Mouse (Mus musculus) MEL (cell line): ENCODE results near the gene Inpp5a. TPM values are rescaled to one million over a fixed set of nuclear protein-coding genes. Genes with fewer than 3 reads are reported as not detected.

Source experiments
- DNase-seq: peaks from one replicate; pipeline ENCODE4 v3.0.0; 2011; ENCODE audit warnings: low read depth, low spot score
- H3K27ac ChIP-seq: 2 replicates; pipeline ENCODE4 v1.5.1; 2012; ENCODE audit warnings: low read depth, mild to moderate bottlenecking, control low read depth, low read length, moderate library complexity; ENCODE audit not compliant: control insufficient read depth
- H3K27me3 ChIP-seq, 2 experiments: fragments of 150-350 bp in 1 of 2; sonication (generic) in 1 of 2; 2 replicates each; pipeline ENCODE4 v1.6.1; 2012; ENCODE audit warnings: low read length in 2 of 2, mild to moderate bottlenecking in 2 of 2, improper control_type of control experiment in 1 of 2, moderate library complexity in 1 of 2; ENCODE audit not compliant: insufficient read depth in 2 of 2, control insufficient read depth in 1 of 2
- H3K36me3 ChIP-seq, 2 experiments: 2 replicates each; pipeline ENCODE4 v1.6.1; 2012 to 2014; ENCODE audit warnings: low read length in 2 of 2, improper control_type of control experiment in 1 of 2, inconsistent platforms in 1 of 2, mild to moderate bottlenecking in 1 of 2; ENCODE audit not compliant: insufficient read depth in 2 of 2, control insufficient read depth in 1 of 2
- H3K4me1 ChIP-seq, 2 experiments: fragments of 150-350 bp in 1 of 2; sonication (generic) in 1 of 2; 2 replicates each; pipeline ENCODE4 v1.6.1; 2012; ENCODE audit warnings: low read length in 2 of 2, improper control_type of control experiment in 1 of 2, mild to moderate bottlenecking in 1 of 2; ENCODE audit not compliant: insufficient read depth in 2 of 2, control insufficient read depth in 1 of 2
- H3K4me3 ChIP-seq, 2 experiments: fragments of 150-350 bp in 1 of 2; sonication (generic) in 1 of 2; 2 replicates each; pipeline ENCODE4 v1.5.1; 2012; ENCODE audit warnings: low read depth in 2 of 2, low read length in 2 of 2, mild to moderate bottlenecking in 2 of 2, moderate library complexity in 2 of 2, control low read depth in 1 of 2, improper control_type of control experiment in 1 of 2; ENCODE audit not compliant: control insufficient read depth in 1 of 2, insufficient read depth in 1 of 2
- H3K79me2 ChIP-seq: 2 replicates; pipeline ENCODE4 v1.6.1; 2012; ENCODE audit warnings: mild to moderate bottlenecking, low read length, moderate library complexity; ENCODE audit not compliant: control insufficient read depth, poor library complexity, insufficient read depth
- H3K9ac ChIP-seq: 2 replicates; pipeline ENCODE4 v1.6.1; 2012; ENCODE audit warnings: low read depth, mild to moderate bottlenecking, control low read depth, low read length, moderate library complexity; ENCODE audit not compliant: control insufficient read depth, poor library complexity, severe bottlenecking
- H3K9me3 ChIP-seq: fragments of 150-350 bp; sonication (generic); replicated peaks from 2 replicates; pipeline ENCODE4 v1.6.1; 2012; ENCODE audit warnings: mild to moderate bottlenecking, low read length, improper control_type of control experiment, moderate library complexity; ENCODE audit not compliant: insufficient read depth
- BHLHE40 ChIP-seq: IDR thresholded peaks from 2 replicates; pipeline ENCODE4 v1.6.1; 2012; ENCODE audit warnings: low read depth, mild to moderate bottlenecking, inconsistent platforms, low read length, improper control_type of control experiment, borderline replicate concordance
- CHD1 ChIP-seq: IDR thresholded peaks from 2 replicates; pipeline ENCODE4 v1.6.1; 2012; ENCODE audit warnings: low read depth, mild to moderate bottlenecking, inconsistent platforms, low read length, improper control_type of control experiment
- CHD2 ChIP-seq: IDR thresholded peaks from 2 replicates; pipeline ENCODE4 v1.6.1; 2011; ENCODE audit warnings: low read length, improper control_type of control experiment
- CTCF ChIP-seq, 3 experiments: IDR thresholded peaks in 2 of 3; conservative IDR thresholded peaks in 1 of 3; 2 replicates each; pipeline ENCODE4 v1.5.1; 2011 to 2012; ENCODE audit warnings: low read length in 3 of 3, low read depth in 2 of 3, mild to moderate bottlenecking in 2 of 3, improper control_type of control experiment in 1 of 3, inconsistent platforms in 1 of 3, mixed read lengths in 1 of 3, moderate library complexity in 1 of 3; ENCODE audit not compliant: control insufficient read depth in 1 of 3, insufficient read depth in 1 of 3, poor library complexity in 1 of 3, severe bottlenecking in 1 of 3
- E2F4 ChIP-seq: IDR thresholded peaks from 2 replicates; pipeline ENCODE4 v1.6.1; 2011; ENCODE audit warnings: low read depth, low read length, improper control_type of control experiment, borderline replicate concordance
- ELF1 ChIP-seq: IDR thresholded peaks from 2 replicates; pipeline ENCODE4 v1.6.1; 2014; ENCODE audit warnings: low read depth, mild to moderate bottlenecking, inconsistent platforms, low read length, improper control_type of control experiment, moderate library complexity
- EP300 ChIP-seq, 2 experiments: IDR thresholded peaks; 2 replicates each; pipeline ENCODE4 v1.6.1; 2011; ENCODE audit warnings: improper control_type of control experiment in 2 of 2, low read length in 2 of 2, low read depth in 1 of 2, mild to moderate bottlenecking in 1 of 2
- ETS1 ChIP-seq: IDR thresholded peaks from 2 replicates; pipeline ENCODE4 v1.6.1; 2012; ENCODE audit warnings: low read depth, mild to moderate bottlenecking, inconsistent platforms, low read length, improper control_type of control experiment, moderate library complexity
- GABPA ChIP-seq: IDR thresholded peaks from 2 replicates; pipeline ENCODE4 v1.6.1; 2012; ENCODE audit warnings: low read depth, mild to moderate bottlenecking, inconsistent platforms, low read length, improper control_type of control experiment, moderate library complexity
- GATA1 ChIP-seq: IDR thresholded peaks from 2 replicates; pipeline ENCODE4 v1.6.1; 2011; ENCODE audit warnings: low read depth, low read length, improper control_type of control experiment
- HCFC1 ChIP-seq: IDR thresholded peaks from 2 replicates; pipeline ENCODE4 v1.6.1; 2012; ENCODE audit warnings: low read depth, mild to moderate bottlenecking, inconsistent platforms, low read length, improper control_type of control experiment, moderate library complexity
- JUND ChIP-seq: IDR thresholded peaks from 2 replicates; pipeline ENCODE4 v1.6.1; 2011; ENCODE audit warnings: low read depth, mild to moderate bottlenecking, improper control_type of control experiment, low read length
- KAT2A ChIP-seq: conservative IDR thresholded peaks from 2 replicates; pipeline ENCODE4 v1.6.1; 2012; ENCODE audit warnings: low read depth, low read length, improper control_type of control experiment, inconsistent platforms
- MAFK ChIP-seq: IDR thresholded peaks from 2 replicates; pipeline ENCODE4 v1.6.1; 2011; ENCODE audit warnings: low read depth, mild to moderate bottlenecking, low read length, improper control_type of control experiment, borderline replicate concordance
- MAX ChIP-seq: IDR thresholded peaks from 2 replicates; pipeline ENCODE4 v1.6.1; 2011; ENCODE audit warnings: low read length, improper control_type of control experiment
- MAZ ChIP-seq: IDR thresholded peaks from 2 replicates; pipeline ENCODE4 v1.6.1; 2012; ENCODE audit warnings: low read depth, mild to moderate bottlenecking, inconsistent platforms, low read length, improper control_type of control experiment
- MEF2A ChIP-seq: IDR thresholded peaks from 2 replicates; pipeline ENCODE4 v1.6.1; 2014; ENCODE audit warnings: low read depth, mild to moderate bottlenecking, inconsistent platforms, low read length, improper control_type of control experiment; ENCODE audit not compliant: poor library complexity, insufficient replicate concordance, severe bottlenecking; ENCODE audit errors: extremely low read depth
- MXI1 ChIP-seq: IDR thresholded peaks from 2 replicates; pipeline ENCODE4 v1.6.1; 2011; ENCODE audit warnings: mild to moderate bottlenecking, low read depth, low read length, improper control_type of control experiment
- MYB ChIP-seq: IDR thresholded peaks from 2 replicates; pipeline ENCODE4 v1.6.1; 2011; ENCODE audit warnings: mild to moderate bottlenecking, low read depth, low read length, improper control_type of control experiment
- MYC ChIP-seq: IDR thresholded peaks from 2 replicates; pipeline ENCODE4 v1.6.1; 2011; ENCODE audit warnings: low read depth, mild to moderate bottlenecking, low read length, improper control_type of control experiment, moderate library complexity
- NELFE ChIP-seq: IDR thresholded peaks from 2 replicates; pipeline ENCODE4 v1.6.1; 2011; ENCODE audit warnings: low read depth, low read length, improper control_type of control experiment
- NRF1 ChIP-seq: IDR thresholded peaks from 2 replicates; pipeline ENCODE4 v1.6.1; 2014; ENCODE audit warnings: low read depth, mild to moderate bottlenecking, inconsistent platforms, low read length, improper control_type of control experiment, moderate library complexity; ENCODE audit not compliant: poor library complexity, insufficient read depth, severe bottlenecking
- POLR2A ChIP-seq, 2 experiments: IDR thresholded peaks; 2 replicates each; pipeline ENCODE4 v1.6.1; 2011 to 2012; ENCODE audit warnings: low read length in 2 of 2, mild to moderate bottlenecking in 2 of 2, control low read depth in 1 of 2, improper control_type of control experiment in 1 of 2, low read depth in 1 of 2, moderate library complexity in 1 of 2; ENCODE audit not compliant: control insufficient read depth in 1 of 2, insufficient read depth in 1 of 2, poor library complexity in 1 of 2
- POLR2AphosphoS2 ChIP-seq: IDR thresholded peaks from 2 replicates; pipeline ENCODE4 v1.6.1; 2011; ENCODE audit warnings: low read length, improper control_type of control experiment
- POLR2AphosphoS5 ChIP-seq: IDR thresholded peaks from 2 replicates; pipeline ENCODE4 v1.6.1; 2012; ENCODE audit warnings: low read depth, borderline replicate concordance, mild to moderate bottlenecking, inconsistent platforms, low read length, moderate library complexity, mixed read lengths
- RAD21 ChIP-seq: IDR thresholded peaks from 2 replicates; pipeline ENCODE4 v1.6.1; 2011; ENCODE audit warnings: mild to moderate bottlenecking, low read depth, low read length, improper control_type of control experiment
- RCOR1 ChIP-seq: IDR thresholded peaks from 2 replicates; pipeline ENCODE4 v1.6.1; 2012; ENCODE audit warnings: low read depth, mild to moderate bottlenecking, inconsistent platforms, low read length, improper control_type of control experiment
- SIN3A ChIP-seq: IDR thresholded peaks from 2 replicates; pipeline ENCODE4 v1.6.1; 2012; ENCODE audit warnings: low read length, improper control_type of control experiment, inconsistent platforms
- SMC3 ChIP-seq: IDR thresholded peaks from 2 replicates; pipeline ENCODE4 v1.6.1; 2011; ENCODE audit warnings: low read depth, low read length, improper control_type of control experiment
- TAL1 ChIP-seq: IDR thresholded peaks from 2 replicates; pipeline ENCODE4 v1.6.1; 2012; ENCODE audit warnings: mild to moderate bottlenecking, inconsistent platforms, low read length, moderate library complexity, mixed read lengths
- TBP ChIP-seq: IDR thresholded peaks from 2 replicates; pipeline ENCODE4 v1.8.0; 2011; ENCODE audit warnings: low read depth, low read length, improper control_type of control experiment
- TCF12 ChIP-seq: IDR thresholded peaks from 2 replicates; pipeline ENCODE4 v1.6.1; 2014; ENCODE audit warnings: low read depth, mild to moderate bottlenecking, inconsistent platforms, low read length, improper control_type of control experiment, moderate library complexity
- UBTF ChIP-seq: IDR thresholded peaks from 2 replicates; pipeline ENCODE4 v1.6.1; 2012; ENCODE audit warnings: low read depth, mild to moderate bottlenecking, inconsistent platforms, low read length, improper control_type of control experiment, moderate library complexity, borderline replicate concordance; ENCODE audit not compliant: insufficient read depth
- USF1 ChIP-seq: IDR thresholded peaks from 2 replicates; pipeline ENCODE4 v1.6.1; 2014; ENCODE audit warnings: low read depth, mild to moderate bottlenecking, inconsistent platforms, low read length, improper control_type of control experiment, moderate library complexity
- USF2 ChIP-seq, 2 experiments: IDR thresholded peaks; 2 replicates each; pipeline ENCODE4 v1.6.1; 2011 to 2012; ENCODE audit warnings: improper control_type of control experiment in 2 of 2, low read length in 2 of 2, borderline replicate concordance in 1 of 2, inconsistent platforms in 1 of 2, low read depth in 1 of 2, mild to moderate bottlenecking in 1 of 2; ENCODE audit not compliant: insufficient read depth in 1 of 2
- ZC3H11A ChIP-seq: IDR thresholded peaks from 2 replicates; pipeline ENCODE4 v1.6.1; 2012; ENCODE audit warnings: low read depth, mild to moderate bottlenecking, inconsistent platforms, low read length, improper control_type of control experiment
- ZKSCAN1 ChIP-seq: IDR thresholded peaks from 2 replicates; pipeline ENCODE4 v1.6.1; 2012; ENCODE audit warnings: low read depth, mild to moderate bottlenecking, inconsistent platforms, low read length, improper control_type of control experiment, moderate library complexity
- ZMIZ1 ChIP-seq: IDR thresholded peaks from 2 replicates; pipeline ENCODE4 v1.6.1; 2012; ENCODE audit warnings: low read depth, mild to moderate bottlenecking, inconsistent platforms, low read length, improper control_type of control experiment, moderate library complexity
- ZNF384 ChIP-seq: IDR thresholded peaks from 2 replicates; pipeline ENCODE4 v1.6.1; 2012; ENCODE audit warnings: low read depth, mild to moderate bottlenecking, inconsistent platforms, low read length, improper control_type of control experiment
- polyA plus RNA-seq, 2 experiments: library from polyadenylated mRNA; stranded (reverse) in 1 of 2; unstranded in 1 of 2; fragments of >175 nt in 1 of 2; fragments of >200 nt in 1 of 2; gene quantifications; 2 replicates each; pipeline versions ENCODE4 v1.2.1 to v1.2.4; 2012; ENCODE audit warnings: low replicate concordance in 2 of 2, low read depth in 1 of 2; ENCODE audit not compliant: insufficient read length in 2 of 2, insufficient read depth in 1 of 2, missing spikeins in 1 of 2
- total RNA-seq: library from RNA; depleted of rRNA; stranded (reverse); fragments of 300-350 nt; gene quantifications from 2 replicates; pipeline ENCODE4 v1.2.3, GENCODE M21; 2012

Gene Inpp5a
- total and polyA plus RNA-seq, 3 experiments = 5.7 to 14.4 TPM; not detected in 1

DNA sequence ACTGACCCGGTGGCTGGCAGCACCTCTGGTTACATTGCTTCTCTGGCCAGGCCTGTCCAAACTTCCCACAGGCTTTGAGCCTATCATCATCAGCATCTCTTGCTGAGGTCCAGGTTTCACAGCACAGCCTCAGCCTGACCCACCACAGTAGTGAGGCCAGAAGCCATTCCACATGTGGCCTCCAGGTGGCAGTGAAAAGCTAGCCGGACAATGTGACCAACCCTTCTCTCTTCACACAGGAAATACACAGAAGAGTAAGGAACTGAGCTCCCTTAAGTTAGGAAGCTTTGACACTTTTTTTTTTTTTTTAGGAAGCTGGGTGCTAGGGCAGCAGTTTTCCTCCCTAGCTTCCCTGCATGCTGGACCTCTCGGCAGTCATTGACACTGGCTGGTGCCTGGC lies 201.4 kb downstream of the Inpp5a start:
- Histone ChIP-seq H3K9ac (no peak overlapping the region), H3K4me3 (no peak overlapping the region), H3K27me3 (no peaks in the 10 kb centered on the region), H3K79me2 (no peaks in the 10 kb centered on the region), H3K36me3 (no peaks in the 10 kb centered on the region), H3K27ac (no peak overlapping the region), H3K4me1 (no peaks in the 10 kb centered on the region; a peak in 1 of 4 replicates), H3K9me3 (no peaks in the 10 kb centered on the region)
- TF ChIP-seq MAZ = no peak
- no peak for TF ChIP-seq ETS1
- peak; percentile 65 for TF ChIP-seq SMC3
- TF ChIP-seq RAD21 = peak; percentile 58
- no peak for TF ChIP-seq USF2 (IDR thresholded peaks at IDR 0.05; ENCODE audit: borderline replicate concordance in 1 of 2, insufficient read depth in 1 of 2, low read depth in 1 of 2, low read length in 2 of 2)
- TF ChIP-seq EP300 (IDR thresholded peaks at IDR 0.05; ENCODE audit: low read depth in 1 of 2, low read length in 2 of 2) = no peak
- no peak for TF ChIP-seq MYB
- TF ChIP-seq CHD1 = no peak
- no peak for TF ChIP-seq BHLHE40
- no peak for TF ChIP-seq POLR2A (IDR thresholded peaks at IDR 0.05; ENCODE audit: control insufficient read depth in 1 of 2, insufficient read depth in 1 of 2, low read depth in 1 of 2, low read length in 2 of 2, poor library complexity in 1 of 2)
- TF ChIP-seq ELF1 = no peak
- no peak for TF ChIP-seq GATA1
- TF ChIP-seq JUND = no peak
- TF ChIP-seq MXI1 = no peak
- TF ChIP-seq UBTF = no peak
- TF ChIP-seq NELFE = no peak
- no peak for TF ChIP-seq MYC
- TF ChIP-seq USF1 = no peak
- TF ChIP-seq ZKSCAN1 = no peak
- TF ChIP-seq POLR2AphosphoS2 = no peak
- no peak for TF ChIP-seq GABPA
- no peak for TF ChIP-seq POLR2AphosphoS5
- no peak for TF ChIP-seq NRF1
- TF ChIP-seq CTCF (IDR thresholded peaks at IDR 0.05 in 2 of 3, conservative IDR thresholded peaks at IDR 0.05 in 1 of 3; ENCODE audit: control insufficient read depth in 1 of 3, insufficient read depth in 1 of 3, low read depth in 2 of 3, low read length in 3 of 3, poor library complexity in 1 of 3, severe bottlenecking in 1 of 3) = peak; percentile 65 to 79 (median 74)
- TF ChIP-seq TBP = no peak
- TF ChIP-seq SIN3A = no peak
- TF ChIP-seq ZNF384 = peak; percentile 46; the same call in 1 of the 2 replicates
- no peak for TF ChIP-seq MAX
- TF ChIP-seq RCOR1 = no peak
- TF ChIP-seq ZMIZ1 = no peak
- no peak for TF ChIP-seq E2F4
- no peak for TF ChIP-seq TAL1
- no peak for TF ChIP-seq MAFK
- TF ChIP-seq ZC3H11A = peak; percentile 33; the same call in 1 of the 2 replicates
- TF ChIP-seq HCFC1 = no peak
- TF ChIP-seq MEF2A = no peak
- TF ChIP-seq KAT2A = no peak
- no peak for TF ChIP-seq TCF12
- no peak for TF ChIP-seq CHD2
- DNase-seq = peak; percentile 30
